In the genomic region with DNA sequence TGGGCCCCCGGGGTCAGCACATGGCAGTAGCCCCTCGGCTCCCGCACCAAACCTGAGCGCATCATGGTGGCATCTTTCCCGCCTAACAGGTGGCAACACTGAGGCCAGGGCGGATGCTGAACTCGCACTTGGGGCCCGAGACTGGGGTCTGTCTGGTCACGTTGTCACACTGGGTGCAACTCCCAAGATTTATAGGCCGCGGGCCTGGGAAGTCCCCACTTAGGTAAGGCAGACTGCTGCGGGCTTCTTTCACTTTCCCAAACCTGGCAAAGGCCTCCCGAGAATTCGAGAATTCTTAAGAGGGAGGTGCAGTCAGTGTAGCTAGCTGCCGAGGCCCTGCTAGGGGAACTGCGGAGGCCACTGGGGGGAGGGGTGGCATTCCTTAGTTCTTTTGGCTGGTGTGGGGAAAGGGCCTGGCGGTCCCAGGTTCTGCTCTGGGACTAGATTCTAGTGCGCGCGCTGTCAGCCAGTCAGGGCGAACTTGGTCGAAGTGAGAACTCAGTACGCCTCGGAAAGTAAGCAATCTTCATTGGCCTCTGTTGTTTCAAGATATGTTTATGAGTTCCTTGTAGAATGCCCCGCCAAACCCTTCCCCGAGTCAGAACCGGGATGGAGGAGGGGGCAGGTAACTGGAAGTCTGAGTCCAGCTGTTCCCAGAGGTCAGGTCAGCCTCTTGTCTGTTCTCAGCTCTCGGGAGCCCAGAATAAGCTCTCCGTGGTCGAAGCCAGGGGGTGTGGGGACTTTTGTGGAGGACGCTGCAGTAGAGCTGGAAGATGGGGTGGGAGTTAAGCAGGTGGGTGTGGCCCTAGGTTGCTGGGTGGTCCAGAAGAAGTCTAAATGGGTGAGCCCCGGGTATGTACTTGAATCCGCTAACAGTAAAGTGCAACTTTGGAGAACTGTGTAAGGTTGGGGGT, we compare ENCODE assay signal across 8 mouse cellular contexts. TPM values are rescaled to one million over a fixed set of nuclear protein-coding genes. Genes with fewer than 3 reads are reported as not detected.
DNase-seq lines count a peak whose midpoint lies in the region; ATAC-seq lines count a peak whose summit lies in the region.

No protein-coding gene starts in this region.

- 4% methylated on average over 33 of the region's 33 CpGs for WGBS in hindbrain, embryonic 11.5 days
- WGBS in liver, embryonic 16.5 days (ENCODE audit: insufficient replicate concordance) = 7% methylated on average over 33 of the region's 33 CpGs
- WGBS in stomach, embryonic 16.5 days = 6% methylated on average over 33 of the region's 33 CpGs

- no peak for ATAC-seq in hindbrain, embryonic 11.5 days (ENCODE audit: low FRiP score)
- ATAC-seq in liver, embryonic 16.5 days (ENCODE audit: low read depth) = no peak
- ATAC-seq in stomach, embryonic 16.5 days (ENCODE audit: insufficient read depth, low FRiP score) = peak; percentile 37; the same call in 1 of the 2 replicates

- intact Hi-C loops in left cerebral cortex, postnatal 36 days (cut with DNase I) = no loop called here

- peaks cover 23% of the 10 kb centered on the region for H3K27me3 ChIP-seq in hindbrain, embryonic 11.5 days (ENCODE audit: control insufficient read depth, insufficient read depth, low read length)
- H3K27me3 ChIP-seq in liver, embryonic 16.5 days (ENCODE audit: control insufficient read depth, insufficient read depth, low read depth, low read length) = peaks cover 16% of the 10 kb centered on the region
- H3K27me3 ChIP-seq in stomach, embryonic 16.5 days (ENCODE audit: control insufficient read depth, insufficient read depth, low read length) = no peaks in the 10 kb centered on the region

- peak overlapping the region; percentile 31 for H3K4me2 ChIP-seq in hindbrain, embryonic 11.5 days (replicated peaks; ENCODE audit: low read depth, low read length)
- H3K4me2 ChIP-seq in liver, embryonic 16.5 days (ENCODE audit: low read depth, low read length) = peak overlapping the region; percentile 54
- H3K4me2 ChIP-seq in stomach, embryonic 16.5 days (ENCODE audit: low read depth, low read length) = peak overlapping the region; percentile 95

- peak; percentile 27 for DNase-seq in kidney, adult 18-20 months
- DNase-seq in kidney, adult 9 months = no peak
- DNase-seq in embryo, embryonic 11 days = peak; percentile 73
- peak; percentile 51 for DNase-seq in hindbrain, embryonic 11.5 days (ENCODE audit: low spot score)
- no peak for DNase-seq in gastrocnemius, postnatal 25 days
- no peak for DNase-seq in left cerebral cortex, postnatal 36 days (ENCODE audit: low spot score in 2 of 2)

- peaks cover 2% of the 10 kb centered on the region; the same call in 1 of the 2 replicates for H3K4me1 ChIP-seq in hindbrain, embryonic 11.5 days (replicated peaks; ENCODE audit: control insufficient read depth, insufficient read depth, low read length)
- H3K4me1 ChIP-seq in liver, embryonic 16.5 days (ENCODE audit: control insufficient read depth, low read depth, low read length) = no peaks in the 10 kb centered on the region
- H3K4me1 ChIP-seq in stomach, embryonic 16.5 days (ENCODE audit: control insufficient read depth, insufficient read depth, low read length) = peaks cover 16% of the 10 kb centered on the region

- H3K27ac ChIP-seq in hindbrain, embryonic 11.5 days (ENCODE audit: low read depth, low read length) = no peak overlapping the region
- no peak overlapping the region for H3K27ac ChIP-seq in liver, embryonic 16.5 days (ENCODE audit: low read length)
- H3K27ac ChIP-seq in stomach, embryonic 16.5 days (ENCODE audit: low read length) = peak overlapping the region; percentile 20; the same call in 1 of the 2 replicates

- H3K4me3 ChIP-seq in hindbrain, embryonic 11.5 days (ENCODE audit: low read depth, low read length) = peak overlapping the region; percentile 9; the same call in 1 of the 2 replicates
- H3K4me3 ChIP-seq in liver, embryonic 16.5 days (ENCODE audit: low read depth, low read length) = peak overlapping the region; percentile 40
- H3K4me3 ChIP-seq in stomach, embryonic 16.5 days (replicated peaks; ENCODE audit: low read length) = peak overlapping the region; percentile 52

- H3K9me3 ChIP-seq in hindbrain, embryonic 11.5 days (ENCODE audit: control insufficient read depth, low read length) = no peaks in the 10 kb centered on the region
- no peaks in the 10 kb centered on the region for H3K9me3 ChIP-seq in liver, embryonic 16.5 days (replicated peaks; ENCODE audit: control insufficient read depth, low read length)
- H3K9me3 ChIP-seq in stomach, embryonic 16.5 days (replicated peaks; ENCODE audit: control insufficient read depth, low read length) = no peaks in the 10 kb centered on the region

- no peak overlapping the region for H3K9ac ChIP-seq in hindbrain, embryonic 11.5 days (ENCODE audit: low read depth, low read length)
- no peak overlapping the region for H3K9ac ChIP-seq in liver, embryonic 16.5 days (ENCODE audit: low read depth, low read length)
- peak overlapping the region; percentile 70 for H3K9ac ChIP-seq in stomach, embryonic 16.5 days (ENCODE audit: low read length)

- H3K36me3 ChIP-seq in hindbrain, embryonic 11.5 days (ENCODE audit: control insufficient read depth, insufficient read depth, low read length) = no peaks in the 10 kb centered on the region
- H3K36me3 ChIP-seq in liver, embryonic 16.5 days (ENCODE audit: control insufficient read depth, insufficient read depth) = no peaks in the 10 kb centered on the region
- no peaks in the 10 kb centered on the region for H3K36me3 ChIP-seq in stomach, embryonic 16.5 days (ENCODE audit: control insufficient read depth, insufficient read depth, low read length)

RNA-seq across cellular contexts. Expression of gene Arhgap8, which starts 0.7 kb away (rescaled TPM):
- 2.3 and 2.9 TPM in 2 replicates for polyA plus RNA-seq in hindbrain, embryonic 11.5 days (2014; fragmentation: Nextera tagmentation; extraction: Ambion mirVana)
- 0.33 and 0.63 TPM in 2 replicates for polyA plus RNA-seq in liver, embryonic 16.5 days (2015; fragmentation: Nextera tagmentation; extraction: Ambion mirVana)
- 12.6 and 14.5 TPM in 2 replicates for polyA plus RNA-seq in stomach, embryonic 16.5 days (2015; fragmentation: Nextera tagmentation; extraction: Ambion mirVana)
- total RNA-seq in gastrocnemius, postnatal 25 days (2021) = under 1 TPM in 1 of 2 experiments, not detected in 1; 0.83 TPM
- total RNA-seq in left cerebral cortex, postnatal 36 days (2021) = under 1 TPM; 0.74 to 0.75 TPM

RNA-seq across cellular contexts. Expression of gene Prr5, which starts 51.1 kb away (rescaled TPM):
- polyA plus RNA-seq in hindbrain, embryonic 11.5 days (2014; fragmentation: Nextera tagmentation; extraction: Ambion mirVana) = 12.1 and 13.9 TPM in 2 replicates
- 4.5 and 5.2 TPM in 2 replicates for polyA plus RNA-seq in liver, embryonic 16.5 days (2015; fragmentation: Nextera tagmentation; extraction: Ambion mirVana)
- 29.8 and 31.1 TPM in 2 replicates for polyA plus RNA-seq in stomach, embryonic 16.5 days (2015; fragmentation: Nextera tagmentation; extraction: Ambion mirVana)
- 1 to 10 TPM; 3.9 to 4.1 TPM for total RNA-seq in gastrocnemius, postnatal 25 days (2021)
- total RNA-seq in left cerebral cortex, postnatal 36 days (2021) = 10 to 100 TPM; 11.8 to 12.0 TPM

Comparison
In these comparisons a context has a peak if more than half of its experiments do, and no peak if none do; other contexts are left out.
1. DNase-seq: peak in kidney, adult 18-20 months (single experiment), embryo, embryonic 11 days (single experiment) and hindbrain, embryonic 11.5 days (single experiment); none in kidney, adult 9 months (single experiment), gastrocnemius, postnatal 25 days (single experiment) and left cerebral cortex, postnatal 36 days (0 of 2).
2. H3K4me2 ChIP-seq: peak in every context shown above with its lines; median percentile 95 in stomach, embryonic 16.5 days; 54 in liver, embryonic 16.5 days; 31 in hindbrain, embryonic 11.5 days.
3. Peak in every context shown above with its lines, with median percentiles within 50 percentile points of each other: H3K4me3 ChIP-seq.